Comparison of ENCODE assay signal across 20 mouse cellular contexts in the genomic region with DNA sequence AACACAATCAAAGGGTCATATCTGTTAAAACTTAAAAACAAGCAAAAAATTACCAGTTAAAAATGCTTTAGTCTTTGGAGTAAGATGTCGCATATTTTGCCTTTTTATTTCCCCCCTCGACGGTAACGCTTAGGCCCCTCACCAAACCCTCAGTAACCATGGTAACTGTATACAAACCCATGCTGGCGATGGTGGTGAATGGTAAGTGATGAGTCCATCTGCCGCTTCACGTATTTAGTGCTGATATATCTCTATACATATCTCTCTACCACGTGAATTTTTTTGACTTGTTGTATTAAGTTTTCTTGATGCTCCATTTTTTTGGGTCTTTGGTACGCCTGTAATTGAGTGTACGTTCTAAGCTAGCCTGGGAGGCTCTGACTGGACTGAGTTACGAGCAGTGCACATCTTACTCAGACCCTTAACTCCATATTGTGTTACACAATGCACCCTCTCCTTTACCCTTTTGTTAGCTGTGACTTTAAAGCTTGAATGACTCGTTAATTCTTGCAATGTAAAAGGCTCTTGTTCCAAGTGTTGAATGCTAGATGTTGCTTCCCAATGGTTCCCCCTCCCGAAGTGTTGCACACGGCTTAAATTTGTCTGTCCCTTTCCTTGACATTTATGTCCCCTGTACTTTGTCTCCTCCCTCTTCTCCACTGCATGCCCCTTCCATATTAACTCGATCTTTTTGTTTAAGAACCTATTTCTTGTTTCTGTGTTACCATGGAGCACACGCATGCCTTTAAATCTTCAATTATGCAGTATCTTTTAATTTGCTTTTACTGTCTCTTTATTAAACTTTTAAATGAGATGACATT.
DNase-seq lines count a peak whose midpoint lies in the region; ATAC-seq and TF ChIP-seq lines count a peak whose summit lies in the region.
"Had no signal": no experiment of that assay in that cellular context is flagged by ENCODE, and none has a peak within 500 bp of the region (broad histone marks: within the 10 kb centered on the region; RNA-seq: fewer than 3 reads in every experiment).

No protein-coding gene starts in this region.

- H3K36me3 ChIP-seq in hindbrain, embryonic 12.5 days, result no peaks in the 10 kb centered on the region
- H3K36me3 ChIP-seq in hindbrain, embryonic 13.5 days, result no peaks in the 10 kb centered on the region
- H3K36me3 ChIP-seq: embryonic facial prominence, embryonic 12.5 days; heart, embryonic 13.5 days had no signal

- no peak for TF ChIP-seq POLR2A in brain, embryonic 14.5 days (IDR thresholded peaks at IDR 0.05; ENCODE audit: borderline replicate concordance, extremely low read depth, insufficient read depth, insufficient read length, poor library complexity, severe bottlenecking)

- TF ChIP-seq CTCF in brain, embryonic 14.5 days (IDR thresholded peaks at IDR 0.05; ENCODE audit: borderline replicate concordance, extremely low read depth, insufficient read depth, insufficient read length), result no peak

- H3K4me2 ChIP-seq in hindbrain, embryonic 12.5 days (replicated peaks), result no peak overlapping the region
- no peak overlapping the region for H3K4me2 ChIP-seq in hindbrain, embryonic 13.5 days
- H3K4me2 ChIP-seq: embryonic facial prominence, embryonic 12.5 days; forebrain, embryonic 13.5 days; heart, embryonic 13.5 days had no signal

- H3K27ac ChIP-seq in hindbrain, embryonic 12.5 days, result no peak overlapping the region
- no peak overlapping the region for H3K27ac ChIP-seq in hindbrain, embryonic 13.5 days
- H3K27ac ChIP-seq: embryonic facial prominence, embryonic 12.5 days; forebrain, embryonic 13.5 days; heart, embryonic 13.5 days had no signal

- 50% methylated on average over 16 of the region's 16 CpGs for WGBS in hindbrain, embryonic 12.5 days
- 37% methylated on average over 16 of the region's 16 CpGs for WGBS in hindbrain, embryonic 13.5 days

- no peak overlapping the region for H3K4me3 ChIP-seq in hindbrain, embryonic 12.5 days
- no peak overlapping the region for H3K4me3 ChIP-seq in hindbrain, embryonic 13.5 days
- H3K4me3 ChIP-seq: embryonic facial prominence, embryonic 12.5 days; forebrain, embryonic 13.5 days; heart, embryonic 13.5 days had no signal

- H3K27me3 ChIP-seq in hindbrain, embryonic 12.5 days, result no peaks in the 10 kb centered on the region
- H3K27me3 ChIP-seq in hindbrain, embryonic 13.5 days, result no peaks in the 10 kb centered on the region
- H3K27me3 ChIP-seq: embryonic facial prominence, embryonic 12.5 days; forebrain, embryonic 13.5 days; heart, embryonic 13.5 days had no signal

- H3K4me1 ChIP-seq in hindbrain, embryonic 12.5 days, result no peaks in the 10 kb centered on the region
- H3K4me1 ChIP-seq in hindbrain, embryonic 13.5 days (replicated peaks), result no peaks in the 10 kb centered on the region
- H3K4me1 ChIP-seq: embryonic facial prominence, embryonic 12.5 days; forebrain, embryonic 13.5 days; heart, embryonic 13.5 days had no signal

- DNase-seq in brain, embryonic 14.5 days (ENCODE audit: low read depth), result peak; percentile 9
- DNase-seq in embryo, embryonic 10 days (ENCODE audit: low spot score), result peak; percentile 17
- peak; percentile 41 for DNase-seq in mesoderm, embryonic 11.5 days (ENCODE audit: low read depth, low spot score)
- DNase-seq in cerebellum, adult 9-10 months, result no peak
- DNase-seq in yolk sac, embryonic 10.5 days (ENCODE audit: low spot score), result no peak
- DNase-seq: adrenal gland, adult 2 months; adrenal gland, postnatal 25 days; cerebellum, adult 2 months; cerebellum, postnatal 14 days; gastrocnemius, postnatal 36 days; heart, adult 11 months; heart, postnatal 4 days had no signal

- no peaks in the 10 kb centered on the region for H3K9me3 ChIP-seq in hindbrain, embryonic 12.5 days (replicated peaks)
- H3K9me3 ChIP-seq in hindbrain, embryonic 13.5 days, result no peaks in the 10 kb centered on the region
- H3K9me3 ChIP-seq: embryonic facial prominence, embryonic 12.5 days; forebrain, embryonic 13.5 days; heart, embryonic 13.5 days had no signal

- no peak overlapping the region for H3K9ac ChIP-seq in hindbrain, embryonic 12.5 days
- H3K9ac ChIP-seq in hindbrain, embryonic 13.5 days, result no peak overlapping the region
- H3K9ac ChIP-seq: embryonic facial prominence, embryonic 12.5 days; forebrain, embryonic 13.5 days; heart, embryonic 13.5 days had no signal

- ATAC-seq in hindbrain, embryonic 12.5 days (ENCODE audit: low FRiP score), result peak; percentile 80
- ATAC-seq in hindbrain, embryonic 13.5 days (ENCODE audit: low FRiP score), result no peak
- ATAC-seq: forebrain, embryonic 13.5 days; hindbrain, embryonic 16.5 days; inflammation-experienced regulatory T-cells, adult 6 months; intestine, postnatal 0 days had no signal

Comparison
In these comparisons a context has a peak if more than half of its experiments do, and no peak if none do; other contexts are left out.
1. DNase-seq: peak in brain, embryonic 14.5 days (single experiment), embryo, embryonic 10 days (single experiment) and mesoderm, embryonic 11.5 days (single experiment); none in cerebellum, adult 9-10 months (single experiment) and yolk sac, embryonic 10.5 days (single experiment).